Mouse (Mus musculus): ENCODE results near the gene Gm20388. TPM values are rescaled to one million over a fixed set of nuclear protein-coding genes. Genes with fewer than 3 reads are reported as not detected.

Gm20388 gene
- polyA plus RNA-seq, 1 experiment from 2014 or later = 12.4 TPM

- peak overlapping the region; percentile 48 for H3K27ac ChIP-seq (ENCODE audit: low read depth, low read length)
- peak overlapping the region; percentile 48 for H3K4me2 ChIP-seq (ENCODE audit: low read length)
- H3K27me3 ChIP-seq (replicated peaks; ENCODE audit: control insufficient read depth, insufficient read depth, low read length) = no peaks in the 10 kb centered on the region
- H3K9me3 ChIP-seq (ENCODE audit: control insufficient read depth, low read length) = no peaks in the 10 kb centered on the region
- H3K9ac ChIP-seq (ENCODE audit: low read depth, low read length) = peak overlapping the region; percentile 44; the same call in 1 of the 2 replicates
- no peaks in the 10 kb centered on the region for H3K36me3 ChIP-seq (ENCODE audit: control insufficient read depth, insufficient read depth, low read length)
- ATAC-seq = peak; percentile 49
- WGBS = 7% methylated on average over 9 of the region's 9 CpGs
- peak overlapping the region; percentile 7; the same call in 1 of the 2 replicates for H3K4me3 ChIP-seq (ENCODE audit: low read length)
- H3K4me1 ChIP-seq (ENCODE audit: control insufficient read depth, insufficient read depth, low read depth, low read length) = peaks cover 14% of the 10 kb centered on the region
Measured at GRCm38 (mm10) chr8:121698615-121699101, 1788.0 kb downstream of the Gm20388 start.

- no peak overlapping the region for H3K27ac ChIP-seq (ENCODE audit: low read depth, low read length)
- H3K9me3 ChIP-seq (ENCODE audit: control insufficient read depth, low read length) = no peaks in the 10 kb centered on the region
- no peaks in the 10 kb centered on the region for H3K36me3 ChIP-seq (ENCODE audit: control insufficient read depth, insufficient read depth, low read length)
- ATAC-seq = no peak
- H3K4me1 ChIP-seq (ENCODE audit: control insufficient read depth, insufficient read depth, low read depth, low read length) = peaks cover 14% of the 10 kb centered on the region
- no peak overlapping the region for H3K9ac ChIP-seq (ENCODE audit: low read depth, low read length)
- H3K27me3 ChIP-seq (replicated peaks; ENCODE audit: control insufficient read depth, insufficient read depth, low read length) = no peaks in the 10 kb centered on the region
- WGBS = 87% methylated on average over 2 of the region's 2 CpGs
- no peak overlapping the region for H3K4me3 ChIP-seq (ENCODE audit: low read length)
- no peak overlapping the region for H3K4me2 ChIP-seq (ENCODE audit: low read length)
Measured at GRCm38 (mm10) chr8:121699936-121700335, 1789.3 kb downstream of the Gm20388 start.

- Histone ChIP-seq H3K27me3 (replicated peaks; ENCODE audit: control insufficient read depth, insufficient read depth, low read length) (no peaks in the 10 kb centered on the region), H3K4me3 (ENCODE audit: low read length) (no peak overlapping the region), H3K27ac (ENCODE audit: low read depth, low read length) (no peak overlapping the region), H3K9ac (ENCODE audit: low read depth, low read length) (no peak overlapping the region), H3K36me3 (ENCODE audit: control insufficient read depth, insufficient read depth, low read length) (no peaks in the 10 kb centered on the region), H3K4me1 (ENCODE audit: control insufficient read depth, insufficient read depth, low read depth, low read length) (no peaks in the 10 kb centered on the region), H3K9me3 (ENCODE audit: control insufficient read depth, low read length) (no peaks in the 10 kb centered on the region), H3K4me2 (ENCODE audit: low read length) (no peak overlapping the region)
- no peak for ATAC-seq
- 64% methylated on average over 3 of the region's 3 CpGs for WGBS
Measured at GRCm38 (mm10) chr8:121705174-121705573, 1794.5 kb downstream of the Gm20388 start.

- H3K27me3 ChIP-seq (replicated peaks; ENCODE audit: control insufficient read depth, insufficient read depth, low read length) = no peaks in the 10 kb centered on the region
- 85% methylated on average over 11 of the region's 11 CpGs for WGBS
- H3K9ac ChIP-seq (ENCODE audit: low read depth, low read length) = no peak overlapping the region
- no peaks in the 10 kb centered on the region for H3K9me3 ChIP-seq (ENCODE audit: control insufficient read depth, low read length)
- H3K4me2 ChIP-seq (ENCODE audit: low read length) = no peak overlapping the region
- no peak overlapping the region for H3K4me3 ChIP-seq (ENCODE audit: low read length)
- no peak for ATAC-seq
- no peak overlapping the region for H3K27ac ChIP-seq (ENCODE audit: low read depth, low read length)
- H3K36me3 ChIP-seq (ENCODE audit: control insufficient read depth, insufficient read depth, low read length) = no peaks in the 10 kb centered on the region
- H3K4me1 ChIP-seq (ENCODE audit: control insufficient read depth, insufficient read depth, low read depth, low read length) = no peaks in the 10 kb centered on the region
Measured at GRCm38 (mm10) chr8:121706956-121707355, 1796.3 kb downstream of the Gm20388 start.

GRCm38 (mm10) chr8:121708406-121708805 is 1797.8 kb downstream of the Gm20388 start:
- H3K27me3 ChIP-seq (replicated peaks; ENCODE audit: control insufficient read depth, insufficient read depth, low read length) = no peaks in the 10 kb centered on the region
- H3K4me2 ChIP-seq (ENCODE audit: low read length) = no peak overlapping the region
- H3K36me3 ChIP-seq (ENCODE audit: control insufficient read depth, insufficient read depth, low read length) = no peaks in the 10 kb centered on the region
- no peaks in the 10 kb centered on the region for H3K4me1 ChIP-seq (ENCODE audit: control insufficient read depth, insufficient read depth, low read depth, low read length)
- H3K9me3 ChIP-seq (ENCODE audit: control insufficient read depth, low read length) = no peaks in the 10 kb centered on the region
- ATAC-seq = no peak
- H3K27ac ChIP-seq (ENCODE audit: low read depth, low read length) = no peak overlapping the region
- no peak overlapping the region for H3K9ac ChIP-seq (ENCODE audit: low read depth, low read length)
- 63% methylated on average over 6 of the region's 6 CpGs for WGBS
- H3K4me3 ChIP-seq (ENCODE audit: low read length) = no peak overlapping the region

- Histone ChIP-seq H3K9ac (ENCODE audit: low read depth, low read length) (peak overlapping the region; percentile 35; the same call in 1 of the 2 replicates), H3K4me3 (ENCODE audit: low read length) (no peak overlapping the region), H3K27ac (ENCODE audit: low read depth, low read length) (peak overlapping the region; percentile 63), H3K9me3 (ENCODE audit: control insufficient read depth, low read length) (no peaks in the 10 kb centered on the region), H3K36me3 (ENCODE audit: control insufficient read depth, insufficient read depth, low read length) (no peaks in the 10 kb centered on the region), H3K4me2 (ENCODE audit: low read length) (peak overlapping the region; percentile 50), H3K4me1 (ENCODE audit: control insufficient read depth, insufficient read depth, low read depth, low read length) (peaks cover 4% of the 10 kb centered on the region), H3K27me3 (replicated peaks; ENCODE audit: control insufficient read depth, insufficient read depth, low read length) (no peaks in the 10 kb centered on the region)
- WGBS = 41% methylated on average over 14 of the region's 14 CpGs
- ATAC-seq = peak; percentile 62
Measured at GRCm38 (mm10) chr8:121717502-121717901, 1806.9 kb downstream of the Gm20388 start.

GRCm38 (mm10) chr8:121717982-121718425 is 1807.4 kb downstream of the Gm20388 start:
- H3K27me3 ChIP-seq (replicated peaks; ENCODE audit: control insufficient read depth, insufficient read depth, low read length) = no peaks in the 10 kb centered on the region
- WGBS = 22% methylated on average over 12 of the region's 12 CpGs
- peak overlapping the region; percentile 50 for H3K4me2 ChIP-seq (ENCODE audit: low read length)
- no peaks in the 10 kb centered on the region for H3K36me3 ChIP-seq (ENCODE audit: control insufficient read depth, insufficient read depth, low read length)
- peak overlapping the region; percentile 35; the same call in 1 of the 2 replicates for H3K9ac ChIP-seq (ENCODE audit: low read depth, low read length)
- no peak overlapping the region for H3K27ac ChIP-seq (ENCODE audit: low read depth, low read length)
- H3K9me3 ChIP-seq (ENCODE audit: control insufficient read depth, low read length) = no peaks in the 10 kb centered on the region
- peak; percentile 94 for ATAC-seq
- H3K4me1 ChIP-seq (ENCODE audit: control insufficient read depth, insufficient read depth, low read depth, low read length) = peaks cover 4% of the 10 kb centered on the region
- no peak overlapping the region for H3K4me3 ChIP-seq (ENCODE audit: low read length)

GRCm38 (mm10) chr8:121718925-121719324 is 1808.3 kb downstream of the Gm20388 start:
- Histone ChIP-seq H3K27me3 (replicated peaks; ENCODE audit: control insufficient read depth, insufficient read depth, low read length) (no peaks in the 10 kb centered on the region), H3K4me1 (ENCODE audit: control insufficient read depth, insufficient read depth, low read depth, low read length) (peaks cover 4% of the 10 kb centered on the region), H3K4me3 (ENCODE audit: low read length) (no peak overlapping the region), H3K4me2 (ENCODE audit: low read length) (no peak overlapping the region), H3K36me3 (ENCODE audit: control insufficient read depth, insufficient read depth, low read length) (no peaks in the 10 kb centered on the region), H3K27ac (ENCODE audit: low read depth, low read length) (no peak overlapping the region), H3K9ac (ENCODE audit: low read depth, low read length) (no peak overlapping the region), H3K9me3 (ENCODE audit: control insufficient read depth, low read length) (no peaks in the 10 kb centered on the region)
- 60% methylated on average over 6 of the region's 6 CpGs for WGBS
- no peak for ATAC-seq

GRCm38 (mm10) chr8:121721072-121721471 is 1810.4 kb downstream of the Gm20388 start:
- no peak overlapping the region for H3K4me2 ChIP-seq (ENCODE audit: low read length)
- H3K36me3 ChIP-seq (ENCODE audit: control insufficient read depth, insufficient read depth, low read length) = no peaks in the 10 kb centered on the region
- H3K27ac ChIP-seq (ENCODE audit: low read depth, low read length) = no peak overlapping the region
- no peak overlapping the region for H3K4me3 ChIP-seq (ENCODE audit: low read length)
- no peak for ATAC-seq
- H3K9me3 ChIP-seq (ENCODE audit: control insufficient read depth, low read length) = no peaks in the 10 kb centered on the region
- H3K4me1 ChIP-seq (ENCODE audit: control insufficient read depth, insufficient read depth, low read depth, low read length) = peaks cover 4% of the 10 kb centered on the region
- 48% methylated on average over 6 of the region's 6 CpGs for WGBS
- no peak overlapping the region for H3K9ac ChIP-seq (ENCODE audit: low read depth, low read length)
- H3K27me3 ChIP-seq (replicated peaks; ENCODE audit: control insufficient read depth, insufficient read depth, low read length) = no peaks in the 10 kb centered on the region
